Mouse (Mus musculus) megakaryocyte progenitor cell, adult 5-6 weeks (primary cell): ENCODE measurements around the gene Faap24. TPM values are rescaled to one million over a fixed set of nuclear protein-coding genes. Genes with fewer than 3 reads are reported as not detected.

ENCODE experiments used
- ATAC-seq: replicated peaks from 2 replicates; pipeline ENCODE4 v1.8.0; 2016; ENCODE audit warnings: mild to moderate bottlenecking, moderate TSS enrichment, inconsistent platforms; ENCODE audit not compliant: poor library complexity
- total RNA-seq, 2 experiments: library from RNA; stranded (forward) in 1 of 2; stranded (reverse) in 1 of 2; fragments of 157-497, 149-512 nt in 1 of 2; fragments of 200-1000 nt in 1 of 2; gene quantifications; 2 replicates each; pipeline versions ENCODE4 v1.2.3 to v1.2.4; 2015 to 2017

The Faap24 gene
- total RNA-seq, 2 experiments from 2014 or later, result 17.2 to 18.9 TPM

- no peak for ATAC-seq
Measured at GRCm38 (mm10) chr7:35372483-35373017, 24.1 kb downstream of the Faap24 start.

GRCm38 (mm10) chr7:35371096-35371495 is 25.5 kb downstream of the Faap24 start:
- ATAC-seq, result no peak

- ATAC-seq, result no peak
Measured at GRCm38 (mm10) chr7:35365161-35365910, 31.3 kb downstream of the Faap24 start.

- no peak for ATAC-seq
Measured at GRCm38 (mm10) chr7:35362868-35363267, 33.8 kb downstream of the Faap24 start.

GRCm38 (mm10) chr7:35362253-35362652 is 34.4 kb downstream of the Faap24 start:
- no peak for ATAC-seq

GRCm38 (mm10) chr7:35357621-35358020 is 39.0 kb downstream of the Faap24 start:
- no peak for ATAC-seq

- ATAC-seq, result no peak
Measured at GRCm38 (mm10) chr7:35355303-35355872, 41.2 kb downstream of the Faap24 start.

GRCm38 (mm10) chr7:35353306-35353705 is 43.3 kb downstream of the Faap24 start:
- ATAC-seq, result no peak

GRCm38 (mm10) chr7:35351155-35351554 is 45.5 kb downstream of the Faap24 start:
- ATAC-seq, result no peak

- ATAC-seq, result no peak
Measured at GRCm38 (mm10) chr7:35349886-35350684, 46.6 kb downstream of the Faap24 start.

- no peak for ATAC-seq
Measured at GRCm38 (mm10) chr7:35349022-35349421, 47.6 kb downstream of the Faap24 start.

GRCm38 (mm10) chr7:35347918-35348700 is 48.5 kb downstream of the Faap24 start:
- no peak for ATAC-seq

GRCm38 (mm10) chr7:35344785-35345330 is 51.8 kb downstream of the Faap24 start:
- ATAC-seq, result no peak

GRCm38 (mm10) chr7:35342498-35342897 is 54.1 kb downstream of the Faap24 start:
- ATAC-seq, result no peak

Other genes starting within 250 kb of the Faap24 start
- not detected in 2 replicates for gene Slc7a10, start 210.5 kb downstream of the Faap24 start, total RNA-seq (2015)
- not detected in 2 replicates for gene Slc7a10, start 210.5 kb downstream of the Faap24 start, total RNA-seq (2017)
- gene Lrp3, start 181.3 kb downstream of the Faap24 start, total RNA-seq (2015), result not detected in 2 replicates
- gene Lrp3, start 181.3 kb downstream of the Faap24 start, total RNA-seq (2017), result not detected in 2 replicates
- gene Gpatch1, start 78.4 kb downstream of the Faap24 start, total RNA-seq (2015), result 12.2 and 13.0 TPM in 2 replicates
- gene Gpatch1, start 78.4 kb downstream of the Faap24 start, total RNA-seq (2017), result 14.0 and 17.2 TPM in 2 replicates
- gene Rhpn2, start 62.7 kb downstream of the Faap24 start, total RNA-seq (2015), result not detected in 2 replicates
- 0.10 TPM in 1 of 2 replicates, not detected in the other for gene Rhpn2, start 62.7 kb downstream of the Faap24 start, total RNA-seq (2017)
- gene Cep89, start 199 bp upstream of the Faap24 start, total RNA-seq (2015), result 9.6 and 16.9 TPM in 2 replicates
- 8.0 and 13.6 TPM in 2 replicates for gene Cep89, start 199 bp upstream of the Faap24 start, total RNA-seq (2017)
- not detected in 2 replicates for gene Slc7a9, start 52.0 kb upstream of the Faap24 start, total RNA-seq (2015)
- not detected in 2 replicates for gene Slc7a9, start 52.0 kb upstream of the Faap24 start, total RNA-seq (2017)
- 0.20 and 0.49 TPM in 2 replicates for gene Tdrd12, start 140.9 kb upstream of the Faap24 start, total RNA-seq (2015)
- gene Tdrd12, start 140.9 kb upstream of the Faap24 start, total RNA-seq (2017), result 0.68 TPM in 1 of 2 replicates, not detected in the other
- 120 and 124 TPM in 2 replicates for gene Nudt19, start 159.5 kb upstream of the Faap24 start, total RNA-seq (2015)
- 41.1 and 61.3 TPM in 2 replicates for gene Nudt19, start 159.5 kb upstream of the Faap24 start, total RNA-seq (2017)
- gene Rgs9bp, start 188.7 kb upstream of the Faap24 start, total RNA-seq (2015), result 0.93 and 1.2 TPM in 2 replicates
- 0.92 and 1.0 TPM in 2 replicates for gene Rgs9bp, start 188.7 kb upstream of the Faap24 start, total RNA-seq (2017)
- gene Ankrd27, start 189.4 kb upstream of the Faap24 start, total RNA-seq (2015), result 37.5 and 44.2 TPM in 2 replicates
- gene Ankrd27, start 189.4 kb upstream of the Faap24 start, total RNA-seq (2017), result 55.8 and 57.1 TPM in 2 replicates